Mouse (Mus musculus): Measurements from ENCODE around the gene Tmem184a. TPM values are rescaled to one million over a fixed set of nuclear protein-coding genes. Genes with fewer than 3 reads are reported as not detected.

Gene Tmem184a
- polyA plus RNA-seq, 1 experiment from 2014 or later: 39.7 TPM

DNA sequence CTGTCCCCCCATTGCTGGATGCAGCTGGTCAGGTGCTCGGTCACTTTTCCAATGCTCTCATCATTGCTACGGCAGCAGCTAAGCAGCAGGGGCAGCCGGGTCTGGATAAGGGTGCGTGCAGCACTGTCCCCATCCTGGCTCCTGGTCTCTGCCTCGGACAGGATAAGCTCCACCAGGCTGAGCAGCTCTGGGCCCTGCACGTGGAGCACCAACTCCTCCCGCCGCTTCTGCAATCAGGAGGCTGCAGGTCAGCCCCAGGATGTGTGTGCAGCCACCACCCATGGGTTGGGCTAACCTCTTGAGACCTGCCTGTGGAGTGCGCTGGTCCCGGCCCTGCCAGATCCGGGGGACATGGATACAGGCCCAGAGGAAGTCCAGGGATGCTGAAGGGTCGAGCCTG, 63.6 kb downstream of the Tmem184a start:
- Histone ChIP-seq H3K4me1 (ENCODE audit: control insufficient read depth, insufficient read depth, low read length) (no peaks in the 10 kb centered on the region), H3K9ac (ENCODE audit: low read length) (no peak overlapping the region), H3K36me3 (ENCODE audit: control insufficient read depth, insufficient read depth, low read length) (peaks cover 20% of the 10 kb centered on the region), H3K27me3 (ENCODE audit: control insufficient read depth, insufficient read depth, low read length) (no peaks in the 10 kb centered on the region), H3K9me3 (replicated peaks; ENCODE audit: control insufficient read depth, low read length) (no peaks in the 10 kb centered on the region), H3K27ac (ENCODE audit: low read length) (no peak overlapping the region), H3K4me3 (replicated peaks; ENCODE audit: low read length) (no peak overlapping the region), H3K4me2 (ENCODE audit: low read depth, low read length) (no peak overlapping the region)
- 84% methylated on average over 12 of the region's 12 CpGs for WGBS
- ATAC-seq (ENCODE audit: insufficient read depth, low FRiP score): no peak

DNA sequence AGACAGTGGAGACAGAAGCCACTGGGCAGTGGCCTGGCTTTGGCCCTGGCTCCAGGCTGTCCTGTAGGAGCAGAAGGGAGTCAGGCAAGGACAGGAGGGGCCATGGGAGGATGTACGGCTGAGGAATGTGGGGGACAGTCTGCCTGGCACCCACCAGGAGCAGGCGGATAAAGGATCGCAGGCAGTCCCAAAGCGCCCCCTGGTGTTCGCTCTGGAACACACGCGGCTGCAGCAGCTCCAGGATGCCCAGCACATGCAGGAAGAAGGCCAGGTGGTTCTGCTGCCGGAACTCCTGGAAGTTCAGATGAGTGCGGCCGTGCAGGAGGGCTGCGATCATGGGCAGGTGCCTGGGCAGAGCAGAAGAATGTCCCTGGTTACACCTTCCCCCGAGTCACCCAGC, 65.0 kb downstream of the Tmem184a start:
- no peak overlapping the region for H3K4me2 ChIP-seq (ENCODE audit: low read depth, low read length)
- H3K27me3 ChIP-seq (ENCODE audit: control insufficient read depth, insufficient read depth, low read length): no peaks in the 10 kb centered on the region
- no peak for ATAC-seq (ENCODE audit: insufficient read depth, low FRiP score)
- H3K27ac ChIP-seq (ENCODE audit: low read length): no peak overlapping the region
- no peaks in the 10 kb centered on the region for H3K9me3 ChIP-seq (replicated peaks; ENCODE audit: control insufficient read depth, low read length)
- WGBS: 29% methylated on average over 12 of the region's 12 CpGs
- no peaks in the 10 kb centered on the region for H3K4me1 ChIP-seq (ENCODE audit: control insufficient read depth, insufficient read depth, low read length)
- no peak overlapping the region for H3K9ac ChIP-seq (ENCODE audit: low read length)
- H3K36me3 ChIP-seq (ENCODE audit: control insufficient read depth, insufficient read depth, low read length): peaks cover 10% of the 10 kb centered on the region; the same call in 1 of the 2 replicates
- no peak overlapping the region for H3K4me3 ChIP-seq (replicated peaks; ENCODE audit: low read length)

Small RNA genes within 50 kb of the gene (microRNA-seq; reads per million reads assigned to microRNA genes)
- gene Mir7037: not detected

Other genes with a start within 250 kb of the Tmem184a start
- gene Micall2, start 83.6 kb downstream of the Tmem184a start, polyA plus RNA-seq (2015; fragmentation: Nextera tagmentation; extraction: Ambion mirVana): 9.3 and 9.5 TPM in 2 replicates
- 20.2 and 21.0 TPM in 2 replicates for gene Ints1, start 44.2 kb downstream of the Tmem184a start, polyA plus RNA-seq (2015; fragmentation: Nextera tagmentation; extraction: Ambion mirVana)
- gene Mafk, start 28.4 kb downstream of the Tmem184a start, polyA plus RNA-seq (2015; fragmentation: Nextera tagmentation; extraction: Ambion mirVana): 18.9 and 22.3 TPM in 2 replicates
- gene Gm26938, start 6.5 kb upstream of the Tmem184a start, polyA plus RNA-seq (2015; fragmentation: Nextera tagmentation; extraction: Ambion mirVana): not detected in 2 replicates
- 62.5 and 62.9 TPM in 2 replicates for gene Psmg3, start 7.0 kb upstream of the Tmem184a start, polyA plus RNA-seq (2015; fragmentation: Nextera tagmentation; extraction: Ambion mirVana)
- 0.11 and 0.36 TPM in 2 replicates for gene Elfn1, start 88.0 kb upstream of the Tmem184a start, polyA plus RNA-seq (2015; fragmentation: Nextera tagmentation; extraction: Ambion mirVana)

All from stomach, embryonic 16.5 days (tissue).